Comparison of ENCODE assay signal across 8 mouse cellular contexts in genomic region chr3:81017385-81018051, GRCm38 (mm10). TPM values are rescaled to one million over a fixed set of nuclear protein-coding genes. Genes with fewer than 3 reads are reported as not detected.
A peak's percentile ranks its signal among the peaks of the same experiment; 100 is the strongest.
DNase-seq lines count a peak whose midpoint lies in the region; ATAC-seq and TF ChIP-seq lines count a peak whose summit lies in the region.

No protein-coding gene starts in this region.

- H3K9me3 ChIP-seq in embryonic facial prominence, embryonic 15.5 days (replicated peaks) = no peaks in the 10 kb centered on the region

- peak; percentile 81 for DNase-seq in ovary, adult 18-20 months (ENCODE audit: low spot score)
- DNase-seq in ovary, postnatal 10 days (ENCODE audit: low spot score) = no peak
- DNase-seq in kidney, adult 8-10 months = peak; percentile 80 to 83
- DNase-seq in ovary, postnatal 14 days (ENCODE audit: low spot score) = peak; percentile 44
- DNase-seq in thymus, adult 2 months = no peak
- no peak for DNase-seq in thymus, postnatal 14 days

- no peak for TF ChIP-seq POLR2A in thymus, adult 2 months (IDR thresholded peaks at IDR 0.05; ENCODE audit: control insufficient read depth, extremely low read depth, insufficient read depth, low read length, poor library complexity)

- no peak for TF ChIP-seq CTCF in thymus, adult 2 months (IDR thresholded peaks at IDR 0.05; ENCODE audit: borderline replicate concordance, control insufficient read depth, extremely low read depth, insufficient read depth, low read length, poor library complexity)

- H3K36me3 ChIP-seq in embryonic facial prominence, embryonic 15.5 days = no peaks in the 10 kb centered on the region
- no peaks in the 10 kb centered on the region for H3K36me3 ChIP-seq in thymus, adult 2 months (ENCODE audit: control insufficient read depth, insufficient read depth, low read length)

- H3K4me2 ChIP-seq in embryonic facial prominence, embryonic 15.5 days (replicated peaks) = no peak overlapping the region

- ATAC-seq in embryonic facial prominence, embryonic 15.5 days (ENCODE audit: insufficient number of reproducible peaks, low FRiP score, low TSS enrichment, low read depth) = peak; percentile 76
- no peak for ATAC-seq in megakaryocyte-erythroid progenitor cell, adult 5-6 weeks (replicated peaks; ENCODE audit: low FRiP score, low TSS enrichment, poor library complexity, severe bottlenecking)

- no peak overlapping the region for H3K4me3 ChIP-seq in embryonic facial prominence, embryonic 15.5 days (replicated peaks)
- no peak overlapping the region for H3K4me3 ChIP-seq in thymus, adult 2 months (ENCODE audit: control insufficient read depth, insufficient read depth, low read length)

- 0 out of 2 replicates have a peak, but pooled peaks cover 5% of the 10 kb centered on the region for H3K4me1 ChIP-seq in embryonic facial prominence, embryonic 15.5 days
- H3K4me1 ChIP-seq in thymus, adult 2 months (replicated peaks; ENCODE audit: control insufficient read depth, insufficient read depth, low read length) = no peaks in the 10 kb centered on the region

- H3K27me3 ChIP-seq in embryonic facial prominence, embryonic 15.5 days = no peaks in the 10 kb centered on the region
- H3K27me3 ChIP-seq in thymus, adult 2 months (ENCODE audit: control insufficient read depth, insufficient read depth, low read length) = no peaks in the 10 kb centered on the region

- H3K27ac ChIP-seq in embryonic facial prominence, embryonic 15.5 days (replicated peaks) = no peak overlapping the region
- H3K27ac ChIP-seq in thymus, adult 2 months (ENCODE audit: control insufficient read depth, insufficient read depth, low read length) = no peak overlapping the region

- WGBS in embryonic facial prominence, embryonic 15.5 days = 71% methylated on average over 5 of the region's 5 CpGs
- 90% methylated on average over 5 of the region's 5 CpGs for WGBS in thymus, adult 2 months

- H3K9ac ChIP-seq in embryonic facial prominence, embryonic 15.5 days = no peak overlapping the region

RNA-seq across cellular contexts. Expression of gene Pdgfc, which starts 18.7 kb away (rescaled TPM):
- 26.9 and 28.4 TPM in 2 replicates for polyA plus RNA-seq in embryonic facial prominence, embryonic 15.5 days (2015; fragmentation: Nextera tagmentation; extraction: Ambion mirVana)
- not detected in 2 replicates for total RNA-seq in megakaryocyte-erythroid progenitor cell, adult 5-6 weeks (2014; fragmentation: Nextera tagmentation)
- total RNA-seq in megakaryocyte-erythroid progenitor cell, adult 5-6 weeks (2017) = not detected in 2 replicates
- polyA plus RNA-seq in thymus, adult 2 months (2012; rRNA removed) = 1.3 and 1.8 TPM in 2 replicates

Comparison
In these comparisons a context has a peak if more than half of its experiments do, and no peak if none do; other contexts are left out.
1. DNase-seq: peak in ovary, adult 18-20 months (single experiment), kidney, adult 8-10 months (2 of 2) and ovary, postnatal 14 days (single experiment); none in ovary, postnatal 10 days (single experiment), thymus, adult 2 months (single experiment) and thymus, postnatal 14 days (single experiment).
2. RNA of gene Pdgfc, which starts 18.7 kb away (polyA plus RNA-seq): 26.9 to 28.4 TPM in embryonic facial prominence, embryonic 15.5 days; 1.3 to 1.8 TPM in thymus, adult 2 months; every median in the first group is over 10 times any median in the second.